Mouse (Mus musculus): ENCODE data around the gene Fam227a.

Gene Fam227a

DNA sequence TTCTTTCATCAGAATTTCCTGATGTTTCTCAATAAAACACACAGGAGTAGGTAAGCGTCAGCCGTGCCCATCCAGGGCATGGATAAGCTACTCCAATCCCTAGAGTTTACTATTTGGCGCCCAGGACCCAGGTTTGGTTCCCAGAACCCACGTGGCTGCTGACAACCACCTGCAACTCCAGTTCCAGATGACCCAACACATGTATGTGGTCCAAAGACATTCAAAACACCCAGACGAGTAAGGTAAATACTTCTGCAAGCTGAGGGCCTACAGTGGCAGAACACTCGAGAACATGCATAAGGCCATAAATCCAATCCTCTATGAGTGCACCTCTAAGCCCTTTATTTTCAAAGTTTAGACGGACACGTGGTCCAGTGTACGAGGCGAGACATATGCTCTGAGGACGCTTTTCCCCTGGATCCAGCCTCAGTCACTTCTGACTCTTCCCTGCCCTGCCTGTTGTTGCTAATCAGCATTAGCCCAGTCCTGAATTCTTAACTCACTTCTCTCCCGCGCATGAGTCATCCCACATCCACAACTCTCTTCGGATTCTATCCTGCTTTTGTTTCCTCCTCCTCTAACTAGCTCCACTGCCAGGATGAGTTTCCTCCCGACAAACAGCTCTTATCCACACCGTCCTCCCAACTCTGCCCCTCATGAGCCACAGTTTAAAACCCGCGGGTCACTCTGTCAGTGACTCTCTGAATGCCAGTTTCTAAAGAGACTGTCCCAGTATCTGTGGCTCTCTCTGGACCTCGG is 25.1 kb upstream of the Fam227a start:
- no peak for DNase-seq

DNA sequence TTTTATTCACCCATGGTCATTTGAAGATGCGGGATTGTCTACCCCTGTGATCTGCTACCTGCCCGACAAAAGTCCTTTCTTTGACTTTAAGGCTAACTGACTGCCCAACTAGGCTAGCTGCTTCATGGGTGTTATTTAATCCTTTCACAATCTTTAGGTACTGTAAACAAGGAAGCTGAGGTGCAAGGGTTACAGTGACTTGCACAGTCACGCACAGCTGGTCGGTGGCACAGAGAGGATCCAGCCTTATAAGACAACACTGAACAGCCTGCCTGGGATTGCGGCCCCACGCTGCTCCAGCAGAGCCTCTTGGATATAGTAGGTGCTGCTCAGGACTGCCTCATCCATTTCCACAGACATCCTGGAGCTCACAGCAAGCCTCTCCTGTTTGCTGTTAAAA is 24.4 kb upstream of the Fam227a start:
- no peak for DNase-seq

DNA sequence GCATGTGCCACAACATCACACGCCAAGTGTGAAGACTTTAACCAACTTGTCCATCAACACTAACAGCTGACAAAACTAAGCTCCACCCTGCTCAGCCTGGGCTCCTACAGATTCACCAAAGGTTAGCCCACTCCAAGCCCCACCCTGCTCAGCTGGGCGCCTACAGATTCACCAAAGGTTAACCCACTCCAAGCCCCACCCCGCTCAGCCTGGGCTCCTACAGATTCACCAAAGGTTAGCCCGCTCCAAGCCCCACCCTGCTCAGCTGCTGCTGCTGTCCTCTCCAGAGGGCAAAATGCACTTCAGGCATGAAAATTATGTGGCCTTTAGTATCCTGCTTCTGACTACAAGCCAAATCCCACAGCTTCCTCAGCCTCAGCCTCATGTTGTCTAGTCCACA is 23.2 kb upstream of the Fam227a start:
- no peak for DNase-seq

DNA sequence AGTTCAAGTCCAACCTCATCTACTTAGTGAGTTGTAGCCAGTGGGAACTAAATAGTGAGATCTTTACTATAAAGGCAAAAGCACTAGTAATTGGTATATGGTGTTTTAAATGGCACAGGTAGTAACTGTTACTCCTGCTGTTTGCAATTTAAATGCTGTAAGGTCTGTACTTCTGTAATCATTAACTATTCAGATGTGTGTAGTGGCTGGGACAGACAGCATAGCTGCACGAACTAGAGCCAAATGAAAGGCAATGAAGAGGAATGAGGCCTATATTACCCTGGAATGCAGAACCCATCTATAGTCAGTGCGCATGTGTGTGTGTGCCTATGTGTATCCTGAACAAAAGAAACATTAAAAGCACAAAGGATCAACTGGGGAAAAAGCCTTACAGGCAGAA is 19.2 kb upstream of the Fam227a start:
- DNase-seq, result no peak

DNA sequence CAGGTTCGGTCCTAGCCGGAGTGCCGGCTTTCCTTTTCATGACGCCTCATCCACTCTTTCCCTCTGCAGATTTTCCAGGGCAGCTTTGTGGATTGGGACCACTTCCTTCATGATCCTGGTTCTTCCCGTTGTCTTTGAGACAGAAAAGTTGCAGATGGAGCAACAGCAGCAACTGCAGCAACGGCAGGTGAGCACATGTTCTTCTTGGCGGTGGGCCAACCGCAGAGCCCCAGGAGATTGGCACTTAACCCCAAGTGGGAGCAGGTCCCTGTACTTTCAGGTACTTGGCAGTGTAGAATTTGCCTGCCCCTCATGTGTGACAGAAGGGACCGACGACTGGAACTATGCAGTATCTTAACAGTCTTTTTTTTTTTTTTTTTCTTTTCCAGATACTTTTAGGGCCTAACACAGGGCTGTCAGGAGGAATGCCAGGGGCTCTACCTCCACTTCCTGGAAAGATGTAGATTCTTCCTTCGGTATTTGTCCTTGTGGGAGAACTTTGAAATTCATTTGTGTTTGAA is 13.1 kb upstream of the Fam227a start:
- DNase-seq, result peak in 1 of 2 experiments; percentile 45

DNA sequence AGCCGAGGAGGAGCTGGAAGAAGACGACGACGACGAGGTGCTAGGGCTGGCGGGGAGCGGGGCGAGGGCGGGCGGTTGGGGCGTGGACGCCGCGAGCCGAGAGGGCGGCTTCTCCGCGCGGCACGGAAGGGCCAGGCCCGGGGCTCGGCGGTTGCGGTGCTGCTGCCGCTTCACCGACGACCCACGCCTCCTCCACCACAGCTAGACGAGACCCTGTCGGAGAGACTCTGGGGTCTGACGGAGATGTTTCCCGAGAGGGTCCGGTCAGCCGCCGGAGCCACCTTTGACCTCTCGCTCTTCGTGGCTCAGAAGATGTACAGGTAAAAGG is 12.2 kb upstream of the Fam227a start:
- DNase-seq, result no peak

DNA sequence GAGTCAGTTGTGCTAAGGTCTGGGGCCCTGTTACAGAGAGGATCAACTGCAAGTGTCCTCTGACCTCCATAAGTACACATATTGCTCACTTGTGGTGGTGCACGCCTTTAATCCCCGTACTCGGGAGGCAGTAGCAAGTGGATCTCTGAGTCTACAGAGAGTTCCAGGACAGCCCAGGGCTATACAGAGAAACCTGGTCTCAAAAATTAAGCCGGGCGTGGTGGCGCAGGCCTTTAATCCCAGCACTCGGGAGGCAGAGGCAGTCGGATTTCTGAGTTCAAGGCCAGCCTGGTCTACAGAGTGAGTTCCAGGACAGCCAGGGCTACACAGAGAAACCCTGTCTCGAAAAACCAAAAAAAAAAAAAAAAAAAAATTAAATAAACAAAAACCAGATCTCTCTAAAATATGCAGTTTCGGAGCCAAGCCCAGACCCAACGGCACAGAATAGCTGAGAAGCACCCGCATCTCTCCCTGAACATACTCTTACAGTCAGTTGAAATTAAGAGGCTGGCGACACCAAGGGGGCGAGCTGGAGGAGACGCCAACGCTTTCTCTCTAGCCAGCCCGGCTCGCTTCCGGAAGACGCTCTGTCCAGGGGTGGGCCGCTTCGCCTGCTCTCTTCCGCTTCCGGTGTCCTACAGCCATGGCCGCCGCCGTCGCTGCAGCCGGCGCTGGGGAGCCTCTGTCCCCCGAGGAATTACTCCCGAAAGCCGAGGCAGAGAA is 11.7 kb upstream of the Fam227a start, which contains the start of gene Tomm22:
Tomm22 (plus strand) TSS at position 613 of the 723 bp plus-strand sequence.
- peak; percentile 89 to 93 for DNase-seq

DNA sequence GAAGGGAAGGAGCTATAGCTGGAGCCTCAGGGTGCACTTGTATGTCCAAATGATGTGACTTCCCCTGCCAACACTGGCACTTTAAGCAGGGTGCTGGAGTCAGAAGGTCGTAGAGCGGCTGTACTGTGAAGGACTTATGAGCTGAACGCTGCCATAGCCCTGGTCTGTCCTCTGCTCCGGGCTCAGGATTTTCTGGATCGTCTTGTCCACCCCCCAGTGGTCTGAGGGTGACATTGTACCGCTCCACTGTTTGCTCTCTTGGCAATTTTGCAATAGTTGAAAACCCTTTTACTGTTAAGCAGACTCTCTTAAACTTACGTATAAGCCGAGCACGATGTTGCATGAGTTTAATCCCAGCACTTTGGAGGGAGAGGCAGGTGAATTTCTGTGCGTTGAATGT is 10.4 kb upstream of the Fam227a start:
- no peak for DNase-seq

DNA sequence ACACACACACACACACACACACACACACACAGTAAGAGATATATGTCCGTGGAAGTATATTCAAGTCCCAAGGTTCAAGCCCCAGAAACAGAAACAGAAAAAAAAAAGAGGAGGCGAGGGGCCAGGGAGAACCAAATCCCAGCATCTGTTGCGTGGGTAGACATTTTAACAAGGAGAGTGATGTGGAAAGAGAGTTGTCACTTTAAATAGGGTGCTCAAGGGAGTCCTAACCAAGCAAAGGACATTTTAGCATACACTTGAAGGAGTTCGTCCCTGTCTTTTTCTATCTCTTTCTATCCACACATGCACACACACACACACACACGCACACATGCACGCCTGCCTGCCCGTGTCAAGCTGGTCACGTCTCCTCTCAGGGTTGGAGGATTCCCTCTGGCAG is 5.9 kb upstream of the Fam227a start:
- no peak for DNase-seq

DNA sequence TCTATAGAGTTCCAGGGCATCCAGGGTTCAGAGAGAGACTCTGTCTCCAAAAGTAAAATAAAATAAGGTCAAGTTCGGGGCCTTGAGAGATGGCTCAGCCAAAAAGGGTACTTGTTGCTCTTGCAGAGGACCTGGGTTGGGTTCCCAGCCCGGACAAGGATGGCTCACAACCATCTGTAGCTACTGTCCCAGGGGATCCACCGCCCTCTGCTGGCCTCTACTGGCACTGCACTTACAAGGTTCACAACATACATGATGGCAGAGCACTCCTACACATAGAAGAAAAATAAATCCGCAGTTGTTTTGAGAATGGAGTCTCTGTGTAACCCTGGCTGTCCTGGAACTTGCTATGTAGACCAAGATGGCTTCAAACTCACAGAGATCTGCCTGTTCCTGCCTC is 3.1 kb upstream of the Fam227a start:
- peak; percentile 38 to 62 for DNase-seq

DNA sequence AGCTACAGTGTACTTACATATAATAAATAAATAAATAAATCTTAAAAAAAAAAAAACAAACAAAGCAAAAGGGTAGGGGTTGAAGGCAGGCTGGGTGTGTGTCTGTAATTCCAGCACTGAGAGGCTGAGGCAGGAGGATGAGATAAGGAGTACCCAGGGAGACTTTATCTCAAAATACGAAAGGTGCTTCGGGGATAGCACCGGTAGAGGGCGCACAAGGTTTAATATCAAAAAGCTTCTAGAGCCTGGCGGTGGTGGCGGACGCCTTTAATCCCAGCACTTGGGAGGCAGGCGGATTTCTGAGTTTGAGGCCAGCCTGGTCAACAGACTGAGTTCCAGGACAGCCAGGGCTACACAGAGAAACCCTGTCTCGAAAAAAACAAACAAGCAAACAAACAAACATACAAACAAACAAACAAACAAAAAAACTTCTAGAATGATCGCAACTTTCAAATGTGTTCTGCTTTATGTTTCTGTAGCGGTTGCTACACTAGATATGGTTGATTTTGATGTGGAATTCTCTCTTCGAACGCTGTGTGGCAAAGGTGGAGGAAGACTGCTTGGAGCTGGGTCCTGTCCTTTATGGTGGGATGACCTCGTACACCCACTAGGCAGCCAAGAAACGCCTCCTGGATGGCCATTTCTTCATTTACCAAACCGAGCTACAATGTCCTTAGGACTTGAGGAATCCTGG is 772 bp downstream of the Fam227a start:
- DNase-seq, result peak; percentile 90 to 93

DNA sequence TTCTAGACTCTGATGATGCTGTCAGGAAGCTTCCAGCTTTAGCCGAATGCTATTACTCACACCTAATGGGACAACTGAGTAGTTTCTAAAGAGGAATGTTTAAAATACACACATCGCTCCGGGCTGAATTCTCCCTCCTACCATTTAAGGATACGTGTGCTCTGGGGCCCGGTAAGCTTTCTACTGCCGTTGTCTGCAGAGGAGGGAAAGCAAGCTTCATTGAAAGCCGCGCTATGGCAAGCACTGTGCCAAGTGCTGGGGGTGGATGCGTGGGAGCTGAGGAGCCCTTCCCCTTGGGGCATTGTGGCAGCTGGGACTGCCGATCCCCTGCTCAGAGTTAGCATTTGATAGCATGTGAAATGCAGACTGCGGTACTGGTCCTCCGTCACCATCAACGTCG is 2.3 kb downstream of the Fam227a start:
- no peak for DNase-seq

DNA sequence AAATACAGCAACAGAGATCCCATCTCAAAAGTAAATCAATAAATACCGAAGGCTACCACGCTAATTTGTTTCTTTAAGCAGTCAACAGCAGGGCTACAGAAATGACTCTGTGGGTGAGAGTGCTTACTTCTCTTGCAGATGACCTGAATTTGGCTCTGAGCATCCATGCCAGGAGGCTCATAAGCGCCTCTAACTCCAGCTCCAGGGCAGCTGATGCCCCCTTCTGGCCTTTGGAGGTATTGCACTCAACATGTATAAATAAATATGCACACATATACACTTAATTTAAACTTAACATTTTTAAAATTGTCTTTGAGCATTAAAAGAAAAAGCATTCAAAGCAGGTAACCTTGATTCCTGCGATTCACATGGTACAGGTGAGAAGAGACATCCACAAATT is 7.3 kb downstream of the Fam227a start:
- peak in 1 of 2 experiments; percentile 36 for DNase-seq

DNA sequence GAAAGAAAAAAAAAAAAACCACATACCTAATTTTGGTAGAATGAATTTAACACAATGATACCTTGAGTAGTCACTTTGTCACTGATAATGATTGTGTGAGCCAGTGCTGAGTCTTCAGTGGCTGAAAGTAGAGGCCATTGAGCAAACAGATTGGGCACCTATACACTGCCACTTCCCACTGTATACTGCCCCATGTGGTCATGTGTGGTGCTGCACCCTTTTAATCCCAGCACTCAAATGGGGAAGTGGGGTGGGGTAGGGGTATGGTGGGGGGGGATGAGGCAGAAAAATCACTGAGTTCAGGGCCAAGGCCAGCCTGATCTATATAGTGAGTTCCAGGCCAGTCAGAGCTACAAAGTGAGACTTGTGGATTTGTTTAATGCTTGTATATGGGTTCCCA is 8.2 kb downstream of the Fam227a start:
- peak; percentile 38 to 60 for DNase-seq

DNA sequence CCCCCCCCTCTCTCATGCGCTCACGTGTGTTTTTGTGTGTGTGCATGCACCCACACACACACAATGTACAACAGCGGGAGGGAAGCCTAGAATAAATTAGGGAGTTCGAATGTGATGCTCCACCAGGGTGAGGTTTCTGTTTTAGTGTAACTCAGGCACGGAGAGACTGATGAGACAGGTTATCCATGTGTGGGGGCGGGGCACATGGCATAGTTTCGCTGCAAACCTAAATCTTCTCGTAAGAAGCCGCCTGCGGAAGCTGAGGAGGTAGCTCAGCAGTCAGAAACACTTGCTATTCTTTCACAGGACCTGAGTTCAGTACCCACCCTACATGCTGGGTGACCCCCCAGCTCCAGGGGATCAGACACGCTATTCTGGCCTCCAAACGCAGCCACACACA is 10.6 kb downstream of the Fam227a start:
- DNase-seq, result no peak

DNA sequence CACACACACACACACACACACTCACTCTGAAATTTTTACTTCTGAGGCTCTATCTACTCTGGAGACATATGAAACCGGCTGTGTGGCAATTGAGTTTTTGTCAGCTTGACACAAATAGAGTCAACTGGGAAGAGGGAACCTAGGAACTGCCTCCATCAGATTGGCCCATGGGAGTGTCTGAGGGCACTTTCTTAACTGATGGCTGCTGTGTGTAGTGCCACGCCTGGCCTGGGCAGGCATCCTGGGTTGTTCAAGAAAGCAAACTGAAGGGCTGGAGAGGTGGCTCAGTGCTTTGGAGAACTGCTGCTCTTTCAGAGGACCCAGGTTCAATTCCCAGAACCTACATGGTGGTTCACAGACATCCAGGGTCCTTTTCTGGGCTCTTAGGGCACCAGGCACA is 13.3 kb downstream of the Fam227a start:
- DNase-seq, result no peak

DNA sequence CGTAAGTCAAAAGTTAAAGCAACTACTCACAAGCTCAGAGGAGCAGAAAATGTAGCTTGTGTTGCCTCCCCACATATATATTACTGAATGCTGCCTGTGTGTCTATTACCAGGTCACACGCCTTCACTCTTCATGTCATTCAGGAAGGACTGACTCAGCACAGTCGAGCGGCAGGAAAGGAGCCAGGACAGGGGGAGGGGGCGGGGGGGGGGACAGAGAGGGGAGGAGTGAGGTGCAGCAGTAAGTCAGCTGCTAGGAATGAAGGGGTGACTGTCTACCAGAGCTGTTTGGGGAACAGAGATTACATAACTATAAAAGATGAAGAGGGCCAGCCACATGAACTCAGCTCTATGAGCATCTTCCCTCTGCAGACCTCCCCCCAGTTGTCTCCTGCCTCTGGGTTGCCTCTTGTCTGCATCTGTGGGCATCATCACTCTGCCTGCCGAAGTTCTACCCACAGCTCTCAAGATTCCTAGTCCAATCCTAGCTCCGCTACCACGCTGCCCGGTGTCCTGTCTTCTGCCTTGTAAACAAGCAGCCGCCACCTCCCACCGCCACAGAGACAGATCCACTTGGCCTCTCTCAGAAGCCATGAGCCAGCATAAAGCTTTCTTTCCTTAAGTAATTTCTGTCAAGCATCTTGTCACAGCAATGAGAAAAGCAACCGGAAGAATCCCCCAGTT is 17.5 kb downstream of the Fam227a start:
- DNase-seq, result no peak

DNA sequence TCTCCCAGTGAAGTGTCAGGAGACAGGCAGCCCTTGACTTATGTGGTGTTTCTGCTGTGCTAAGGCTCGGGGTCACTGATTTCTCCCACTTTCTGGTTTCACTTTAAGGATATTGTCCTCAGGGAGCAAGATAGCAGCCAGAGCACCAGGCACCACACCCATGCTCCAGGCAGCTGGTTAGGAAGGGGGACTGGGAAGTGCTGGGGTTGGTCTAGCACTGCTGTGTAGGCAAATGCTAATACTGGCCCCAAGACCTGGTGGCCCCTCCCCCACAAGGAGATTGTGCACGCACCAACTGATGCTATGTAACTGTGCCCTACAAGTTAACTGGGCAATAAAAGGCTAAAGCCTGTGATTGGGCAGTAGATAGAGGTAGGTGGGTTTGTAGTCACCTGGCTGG is 28.3 kb downstream of the Fam227a start:
- no peak for DNase-seq

DNA sequence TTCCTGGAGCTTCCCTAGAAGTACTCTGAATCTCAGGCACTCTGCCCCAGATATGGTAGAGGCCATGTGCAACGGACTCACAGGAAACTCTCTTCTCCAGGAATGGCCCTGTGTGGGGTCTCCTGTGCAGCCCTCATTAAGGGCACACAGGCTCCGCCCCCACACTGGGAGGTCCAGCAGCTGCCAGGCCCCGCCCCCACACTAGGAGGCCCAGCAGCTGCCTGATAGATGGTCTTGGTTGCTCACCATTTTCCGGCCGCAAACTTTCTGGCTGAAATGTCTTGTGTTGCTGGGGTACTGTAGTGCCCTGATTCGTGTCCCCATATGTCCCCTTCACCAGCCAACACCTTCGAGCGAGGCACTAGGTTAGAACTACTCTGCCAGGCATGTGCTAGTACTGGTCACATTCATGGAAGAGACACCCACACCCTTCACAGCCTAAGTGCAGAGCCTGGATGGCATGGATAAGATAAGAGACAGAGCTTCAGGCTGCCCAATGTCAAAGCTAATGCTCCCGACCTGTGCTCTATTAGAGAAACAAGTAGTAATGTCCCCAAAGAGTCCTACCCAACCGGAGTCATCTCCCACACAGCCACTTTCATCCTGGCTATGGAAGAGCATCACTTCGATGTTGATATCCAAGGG is 38.9 kb downstream of the Fam227a start:
- no peak for DNase-seq

DNA sequence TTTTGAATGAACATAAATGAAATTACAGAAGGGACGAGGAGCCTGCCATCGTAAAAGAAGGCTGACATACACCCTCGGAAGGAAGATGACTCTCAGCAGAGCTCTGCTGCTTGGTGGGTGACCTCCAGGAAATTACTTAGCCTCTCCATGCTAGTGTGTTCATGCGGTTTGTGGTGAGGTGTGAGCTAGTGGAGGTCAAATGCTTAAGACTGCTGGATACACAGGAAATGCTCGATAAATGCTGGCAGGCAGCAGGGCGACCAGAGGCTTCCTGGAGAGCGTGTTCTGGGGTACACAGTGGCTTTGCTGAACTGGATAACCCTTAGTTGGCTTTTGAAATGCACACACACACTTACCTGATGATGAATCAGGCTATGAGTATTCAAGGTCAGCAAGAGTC is 40.3 kb downstream of the Fam227a start:
- no peak for DNase-seq

DNA sequence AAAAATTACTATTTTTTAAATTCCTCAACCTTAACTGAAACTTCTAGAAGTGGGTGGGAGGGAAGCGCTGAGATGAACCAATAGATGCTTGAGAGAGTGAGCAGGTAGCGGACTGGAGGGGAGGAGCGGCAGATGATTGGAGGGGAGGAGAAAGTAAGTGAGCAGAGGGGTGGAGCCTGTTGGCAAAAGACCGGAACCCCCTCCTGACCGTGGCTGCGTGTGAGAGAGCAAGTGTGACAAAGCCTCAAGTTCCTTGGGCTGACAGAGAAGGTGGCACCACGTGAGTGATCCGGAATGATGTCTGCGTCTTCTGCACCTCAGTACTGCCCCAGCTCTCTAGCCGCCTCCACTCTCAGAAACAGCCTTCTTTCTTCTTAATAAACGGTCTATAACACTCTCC is 41.6 kb downstream of the Fam227a start:
- no peak for DNase-seq

DNA sequence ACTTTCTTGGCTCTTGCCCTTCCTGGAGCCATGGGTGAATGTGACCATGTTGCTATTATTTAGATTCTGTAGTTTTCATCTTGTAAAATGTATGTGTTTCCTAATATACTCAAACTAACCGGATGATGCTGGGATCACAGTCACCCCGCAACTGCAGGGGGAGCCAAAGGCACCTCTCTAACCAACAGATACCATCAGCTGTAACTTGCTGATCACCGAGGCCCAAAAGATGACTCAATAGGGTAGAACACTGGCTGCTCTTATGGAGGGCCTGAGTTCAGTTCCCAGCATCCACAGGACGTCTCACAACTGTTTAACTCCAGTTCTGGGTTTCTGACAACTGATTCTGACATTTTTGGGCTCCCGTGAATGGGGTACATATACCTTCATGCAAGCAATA is 42.0 kb downstream of the Fam227a start:
- DNase-seq, result no peak

DNA sequence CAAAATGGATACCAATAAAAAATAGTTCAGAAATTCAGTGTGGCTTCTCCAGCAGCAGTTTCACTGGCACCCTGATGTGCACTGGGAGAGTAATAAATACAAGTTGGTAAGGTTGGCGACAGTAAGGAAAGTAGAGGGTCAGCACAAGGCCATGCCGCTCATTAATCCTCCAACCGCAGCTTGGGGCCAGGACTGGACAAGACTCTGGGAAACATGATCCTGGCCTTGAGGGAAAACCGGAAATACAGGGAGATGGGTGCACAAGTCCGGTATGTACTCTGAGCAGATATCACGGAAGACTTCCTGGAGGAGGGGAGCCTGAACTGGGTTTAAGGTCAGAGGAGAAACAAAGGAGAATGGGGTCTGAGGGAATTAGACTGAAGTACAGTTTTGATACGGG is 43.3 kb downstream of the Fam227a start:
- DNase-seq, result no peak
